Mouse (Mus musculus) layer of hippocampus, adult 9-10 months (tissue): ENCODE measurements around the gene Bicral.
"Not testable (repeated sequence)": the region's sequence is repeated elsewhere in the genome, so short reads cannot be mapped to it uniquely, and the experiment has no call there.

Experiments used
- DNase-seq: peaks from one replicate; pipeline ENCODE4 v3.0.0; 2022; ENCODE audit warnings: low spot score

The Bicral gene

GRCm38 (mm10) chr17:46792963-46793362, 65.3 kb downstream of the Bicral start:
- no peak for DNase-seq

- DNase-seq = not testable (repeated sequence)
Measured at GRCm38 (mm10) chr17:46787974-46788373, 70.3 kb downstream of the Bicral start.

- no peak for DNase-seq
Measured at GRCm38 (mm10) chr17:46786952-46787351, 71.3 kb downstream of the Bicral start.

GRCm38 (mm10) chr17:46783222-46783565, 75.1 kb downstream of the Bicral start:
- no peak for DNase-seq

GRCm38 (mm10) chr17:46782341-46783221, 75.7 kb downstream of the Bicral start, which contains the start of gene Rpl7l1:
Gene Rpl7l1 (minus strand): TSS chr17:46782672.
- DNase-seq = peak; percentile 90

GRCm38 (mm10) chr17:46781876-46782275, 76.4 kb downstream of the Bicral start:
- DNase-seq = no peak

- DNase-seq = no peak
Measured at GRCm38 (mm10) chr17:46776087-46776486, 82.2 kb downstream of the Bicral start.

GRCm38 (mm10) chr17:46775070-46775469, 83.2 kb downstream of the Bicral start:
- DNase-seq = no peak

GRCm38 (mm10) chr17:46774131-46774472, 84.2 kb downstream of the Bicral start:
- DNase-seq = no peak

GRCm38 (mm10) chr17:46773278-46774130, 84.8 kb downstream of the Bicral start:
- no peak for DNase-seq

- peak; percentile 73 for DNase-seq
Measured at GRCm38 (mm10) chr17:46772404-46773277, 85.6 kb downstream of the Bicral start, which contains the start of gene 2310039H08Rik. Gene 2310039H08Rik (plus strand): TSS chr17:46772635.

GRCm38 (mm10) chr17:46772038-46772403, 86.3 kb downstream of the Bicral start:
- DNase-seq = no peak

- DNase-seq = no peak
Measured at GRCm38 (mm10) chr17:46771616-46772015, 86.7 kb downstream of the Bicral start.

- no peak for DNase-seq
Measured at GRCm38 (mm10) chr17:46771025-46771424, 87.3 kb downstream of the Bicral start.

GRCm38 (mm10) chr17:46770546-46770945, 87.7 kb downstream of the Bicral start:
- no peak for DNase-seq

- DNase-seq = no peak
Measured at GRCm38 (mm10) chr17:46767868-46768267, 90.4 kb downstream of the Bicral start.

- not testable (repeated sequence) for DNase-seq
Measured at GRCm38 (mm10) chr17:46764916-46765315, 93.4 kb downstream of the Bicral start.

GRCm38 (mm10) chr17:46763544-46763943, 94.7 kb downstream of the Bicral start, which contains the start of gene Ptcra:
Gene Ptcra (minus strand): TSS chr17:46763712.
- DNase-seq = no peak

- no peak for DNase-seq
Measured at GRCm38 (mm10) chr17:46758753-46759152, 99.5 kb downstream of the Bicral start.

GRCm38 (mm10) chr17:46751794-46752556, 106.3 kb downstream of the Bicral start, which contains the start of gene Cnpy3:
Gene Cnpy3 (minus strand): TSS chr17:46752214.
- peak; percentile 93 for DNase-seq
